Mouse (Mus musculus) myocyte (in vitro differentiated cells): ENCODE results near the gene Zswim7.

Source experiments
- CEBPB ChIP-seq: IDR thresholded peaks from 2 replicates; pipeline ENCODE4 v1.6.1; 2011; ENCODE audit warnings: mild to moderate bottlenecking, moderate library complexity; ENCODE audit not compliant: poor library complexity, insufficient read depth, severe bottlenecking
- POLR2AphosphoS2 ChIP-seq: IDR thresholded peaks from one replicate; pipeline ENCODE4 v1.6.1; 2011; ENCODE audit warnings: low read depth, control low read depth; ENCODE audit not compliant: insufficient read length
- TCF12 ChIP-seq: IDR thresholded peaks from one replicate; pipeline ENCODE4 v1.6.1; 2011; ENCODE audit warnings: mild to moderate bottlenecking, control low read depth; ENCODE audit not compliant: poor library complexity, insufficient read depth, severe bottlenecking

DNA sequence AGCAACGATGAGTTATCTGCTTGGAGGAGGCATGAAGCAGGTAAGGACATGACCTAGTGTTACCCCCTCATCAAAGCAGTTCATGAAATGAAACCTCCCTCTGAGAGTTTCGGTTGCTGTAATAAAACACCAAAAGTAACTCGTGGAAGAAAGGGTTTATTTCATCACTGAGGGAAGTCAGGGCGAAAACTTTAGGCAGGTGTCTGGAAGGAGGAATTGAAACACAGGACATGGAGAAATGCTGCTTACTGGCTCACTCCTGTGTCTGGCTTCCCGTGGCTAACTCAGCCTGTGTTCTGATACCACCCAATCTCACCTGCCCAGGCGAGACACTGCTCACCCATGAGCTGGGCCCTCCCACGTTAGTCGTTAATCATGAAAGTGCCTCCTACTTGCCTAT, 3.8 kb upstream of the Zswim7 start:
- no peak for TF ChIP-seq POLR2AphosphoS2
- no peak for TF ChIP-seq TCF12
- no peak for TF ChIP-seq CEBPB
